Mouse (Mus musculus) cerebellum, adult 11-12 months (tissue): Measurements from ENCODE around the gene Tsen54.

Experiments
- DNase-seq: peaks from one replicate; pipeline ENCODE4 v3.0.0; 2022

The Tsen54 gene

GRCm38 (mm10) chr11:115872437-115872836, 57.9 kb downstream of the Tsen54 start:
- DNase-seq, result no peak
